Mouse (Mus musculus) forebrain, embryonic 14.5 days (tissue): ENCODE measurements around the gene Psip1. TPM values are rescaled to one million over a fixed set of nuclear protein-coding genes. Genes with fewer than 3 reads are reported as not detected.

Experiments used
- ATAC-seq: fragments of 200-750 bp; cut with Nextera tagmentation; 2 replicates; pipeline ENCODE4 v1.8.0; 2017; ENCODE audit warnings: mild to moderate bottlenecking, moderate library complexity
- DNase-seq: peaks from one replicate; pipeline ENCODE4 v3.0.0-alpha.2; 2015; ENCODE audit warnings: low spot score
- H3K27ac ChIP-seq: fragments of 300-500 bp; sonication (generic); 2 replicates; pipeline ENCODE4 v1.5.1; 2014; ENCODE audit warnings: low read depth, mild to moderate bottlenecking, control low read depth, low read length, moderate library complexity
- H3K27me3 ChIP-seq: fragments of 300-500 bp; sonication (generic); replicated peaks from 2 replicates; pipeline ENCODE4 v1.6.1; 2014; ENCODE audit warnings: low read length, control low read depth, mixed read lengths; ENCODE audit not compliant: control insufficient read depth, insufficient read depth
- H3K36me3 ChIP-seq: fragments of 300-500 bp; sonication (generic); 2 replicates; pipeline ENCODE4 v1.6.1; 2014; ENCODE audit warnings: low read length, control low read depth; ENCODE audit not compliant: control insufficient read depth, insufficient read depth
- H3K4me1 ChIP-seq: fragments of 300-500 bp; sonication (generic); 2 replicates; pipeline ENCODE4 v1.6.1; 2014; ENCODE audit warnings: antibody characterized with exemption, low read length, control low read depth; ENCODE audit not compliant: control insufficient read depth, insufficient read depth
- H3K4me2 ChIP-seq: fragments of 300-500 bp; sonication (generic); 2 replicates; pipeline ENCODE4 v1.6.1; 2014; ENCODE audit warnings: mild to moderate bottlenecking, control low read depth, low read length
- H3K4me3 ChIP-seq: fragments of 300-500 bp; sonication (generic); 2 replicates; pipeline ENCODE4 v1.5.1; 2014; ENCODE audit warnings: low read depth, low read length, control low read depth
- H3K9ac ChIP-seq: fragments of 300-500 bp; sonication (generic); 2 replicates; pipeline ENCODE4 v1.6.1; 2014; ENCODE audit warnings: mild to moderate bottlenecking, low read length, control low read depth, moderate library complexity
- H3K9me3 ChIP-seq: fragments of 300-500 bp; sonication (generic); replicated peaks from 2 replicates; pipeline ENCODE4 v1.6.1; 2016; ENCODE audit warnings: low read length, control low read depth, mixed read lengths; ENCODE audit not compliant: control insufficient read depth
- WGBS: fragments of 180-500 bp; shearing (Covaris S2); extraction: QIAGEN DNeasy Blood & Tissue Kit; methylation state at CpG from one replicate; pipeline ENCODE4 v1.1.7; 2014; 5-methylcytosine and 5-hydroxymethylcytosine counted together
- polyA plus RNA-seq: library from polyadenylated mRNA; unstranded; fragments of >200 nt; fragmentation: Nextera tagmentation; extraction: Ambion mirVana; gene quantifications from 2 replicates; pipeline ENCODE4 v1.2.1, GENCODE M21; 2014

The Psip1 gene
- polyA plus RNA-seq, 1 experiment from 2014 or later: 320 TPM

- Histone ChIP-seq H3K4me3 (no peak overlapping the region), H3K36me3 (peaks cover 83% of the 10 kb centered on the region), H3K27me3 (no peaks in the 10 kb centered on the region), H3K4me2 (no peak overlapping the region), H3K4me1 (no peaks in the 10 kb centered on the region), H3K9me3 (no peaks in the 10 kb centered on the region), H3K27ac (no peak overlapping the region), H3K9ac (no peak overlapping the region)
- DNase-seq: no peak
- ATAC-seq: no peak
Measured at GRCm38 (mm10) chr4:83438116-83438515, 48.1 kb downstream of the Psip1 start.

DNA sequence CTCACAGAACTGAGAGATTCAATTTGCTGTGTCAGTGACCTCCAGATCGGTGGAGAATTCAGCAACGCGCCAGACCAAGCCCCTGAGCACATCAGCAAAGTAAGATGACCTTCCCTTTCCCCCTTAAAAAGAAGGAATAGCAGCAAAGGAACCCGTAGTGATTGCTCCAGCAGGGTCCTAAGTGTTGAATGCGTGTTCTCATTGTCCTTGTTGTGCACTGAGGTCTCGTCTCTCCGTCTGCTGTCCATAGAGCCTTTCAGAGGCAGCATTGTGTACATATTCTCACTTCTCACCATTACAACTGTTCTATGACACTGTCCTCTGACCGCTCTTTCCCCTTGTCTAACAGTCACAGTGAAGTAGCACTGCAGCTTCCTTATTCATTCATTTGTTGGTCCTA is 49.9 kb downstream of the Psip1 start:
- no peak overlapping the region for H3K9ac ChIP-seq
- H3K36me3 ChIP-seq: peaks cover 76% of the 10 kb centered on the region
- H3K4me2 ChIP-seq: no peak overlapping the region
- no peak overlapping the region for H3K27ac ChIP-seq
- H3K4me1 ChIP-seq: no peaks in the 10 kb centered on the region
- H3K4me3 ChIP-seq: no peak overlapping the region
- DNase-seq (no peak), ATAC-seq (no peak)
- WGBS: 95% methylated on average over 8 of the region's 8 CpGs
- H3K9me3 ChIP-seq: no peaks in the 10 kb centered on the region
- no peaks in the 10 kb centered on the region for H3K27me3 ChIP-seq

GRCm38 (mm10) chr4:83432901-83433300 is 53.4 kb downstream of the Psip1 start:
- H3K9me3 ChIP-seq: no peaks in the 10 kb centered on the region
- H3K4me1 ChIP-seq: no peaks in the 10 kb centered on the region
- H3K9ac ChIP-seq: no peak overlapping the region
- H3K4me2 ChIP-seq: no peak overlapping the region
- H3K27ac ChIP-seq: no peak overlapping the region
- H3K4me3 ChIP-seq: no peak overlapping the region
- ATAC-seq: no peak
- no peaks in the 10 kb centered on the region for H3K27me3 ChIP-seq
- H3K36me3 ChIP-seq: peaks cover 69% of the 10 kb centered on the region
- WGBS: 98% methylated on average over 6 of the region's 6 CpGs
- no peak for DNase-seq

- no peak overlapping the region for H3K4me3 ChIP-seq
- no peak overlapping the region for H3K27ac ChIP-seq
- no peak overlapping the region for H3K9ac ChIP-seq
- DNase-seq: no peak
- H3K9me3 ChIP-seq: no peaks in the 10 kb centered on the region
- no peaks in the 10 kb centered on the region for H3K4me1 ChIP-seq
- H3K36me3 ChIP-seq: peaks cover 68% of the 10 kb centered on the region
- 90% methylated on average over 7 of the region's 7 CpGs for WGBS
- no peak for ATAC-seq
- no peak overlapping the region for H3K4me2 ChIP-seq
- no peaks in the 10 kb centered on the region for H3K27me3 ChIP-seq
Measured at GRCm38 (mm10) chr4:83431950-83432349, 54.3 kb downstream of the Psip1 start.

DNA sequence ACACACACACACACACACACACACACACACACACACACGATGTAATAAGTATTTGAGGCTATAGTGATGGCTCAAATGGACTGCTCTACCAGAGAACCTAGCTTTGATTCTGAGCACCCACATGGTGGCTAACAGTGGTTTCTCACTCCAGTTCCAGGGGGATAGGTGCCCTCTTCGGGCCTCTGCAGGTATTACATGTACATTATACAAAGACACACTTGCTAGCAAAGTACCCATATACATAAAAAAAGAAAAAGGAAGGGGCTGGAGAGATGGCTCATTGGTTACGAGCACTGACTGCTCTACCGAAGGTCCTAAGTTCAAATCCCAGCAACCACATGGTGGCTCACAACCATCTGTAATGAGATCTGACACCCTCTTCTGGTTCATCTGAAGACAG is 57.4 kb downstream of the Psip1 start:
- Histone ChIP-seq H3K9me3 (no peaks in the 10 kb centered on the region), H3K36me3 (peaks cover 64% of the 10 kb centered on the region), H3K9ac (no peak overlapping the region), H3K4me2 (no peak overlapping the region), H3K27ac (no peak overlapping the region), H3K4me3 (no peak overlapping the region), H3K4me1 (no peaks in the 10 kb centered on the region), H3K27me3 (no peaks in the 10 kb centered on the region)
- ATAC-seq (no peak), DNase-seq (no peak)
- WGBS: 93% methylated on average over 4 of the region's 4 CpGs

DNA sequence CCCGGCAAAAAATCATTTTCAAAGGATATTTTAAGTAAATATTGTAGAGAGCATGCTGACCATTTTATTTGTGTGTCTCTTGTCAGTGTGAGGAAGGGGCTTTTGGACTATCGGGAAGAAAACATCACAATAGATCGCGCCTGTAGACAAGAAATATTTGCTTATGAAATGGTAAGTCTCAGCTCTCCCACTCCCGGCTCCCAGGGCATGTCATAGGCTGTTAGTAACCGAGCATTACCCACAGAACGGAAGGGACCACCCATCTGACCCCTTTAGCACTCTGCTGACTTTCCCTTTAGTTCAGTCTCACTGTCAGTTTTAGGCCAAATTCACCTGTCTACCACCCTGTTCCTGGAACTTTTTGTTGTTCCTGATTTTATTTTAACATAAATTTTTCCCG is 58.6 kb downstream of the Psip1 start:
- ATAC-seq: no peak
- 95% methylated on average over 8 of the region's 8 CpGs for WGBS

DNA sequence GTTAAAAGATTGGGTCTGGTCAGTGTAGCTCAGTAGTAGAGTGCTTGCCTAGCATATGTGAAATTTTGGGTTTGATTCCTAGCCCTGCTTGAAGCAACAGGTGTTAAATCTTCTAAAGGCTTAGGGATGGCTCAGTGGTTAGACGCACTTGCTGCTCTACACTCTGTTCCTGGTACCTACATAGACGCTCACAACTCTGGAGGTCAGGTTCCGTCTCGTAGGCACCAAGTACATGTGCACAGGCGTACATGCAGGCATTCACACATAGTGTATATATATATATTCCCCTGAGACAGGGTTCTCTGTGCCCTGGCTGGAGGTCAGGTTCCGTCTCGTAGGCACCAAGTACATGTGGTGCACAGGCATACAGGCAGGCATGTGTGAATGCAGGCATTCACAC is 59.1 kb downstream of the Psip1 start:
- no peaks in the 10 kb centered on the region for H3K27me3 ChIP-seq
- no peak for DNase-seq
- peaks cover 65% of the 10 kb centered on the region for H3K36me3 ChIP-seq
- WGBS: 99% methylated on average over 7 of the region's 7 CpGs
- ATAC-seq: no peak
- H3K4me3 ChIP-seq: no peak overlapping the region
- H3K4me1 ChIP-seq: no peaks in the 10 kb centered on the region
- no peak overlapping the region for H3K27ac ChIP-seq
- no peak overlapping the region for H3K4me2 ChIP-seq
- no peaks in the 10 kb centered on the region for H3K9me3 ChIP-seq
- no peak overlapping the region for H3K9ac ChIP-seq

More for the DNA sequence above, 58.6 kb downstream of the Psip1 start:
- no peaks in the 10 kb centered on the region for H3K4me1 ChIP-seq
- H3K36me3 ChIP-seq: peaks cover 64% of the 10 kb centered on the region
- no peak overlapping the region for H3K4me2 ChIP-seq
- H3K9me3 ChIP-seq: no peaks in the 10 kb centered on the region
- H3K9ac ChIP-seq: no peak overlapping the region
- no peak overlapping the region for H3K4me3 ChIP-seq
- H3K27me3 ChIP-seq: no peaks in the 10 kb centered on the region
- DNase-seq: no peak
- H3K27ac ChIP-seq: no peak overlapping the region

- Histone ChIP-seq H3K27me3 (no peaks in the 10 kb centered on the region), H3K4me1 (no peaks in the 10 kb centered on the region), H3K4me3 (no peak overlapping the region), H3K9me3 (no peaks in the 10 kb centered on the region), H3K4me2 (no peak overlapping the region), H3K27ac (no peak overlapping the region), H3K9ac (no peak overlapping the region), H3K36me3 (peaks cover 69% of the 10 kb centered on the region)
- no peak for DNase-seq
- WGBS: 96% methylated on average over 4 of the region's 4 CpGs
- ATAC-seq: no peak
Measured at GRCm38 (mm10) chr4:83425119-83425518, 61.1 kb downstream of the Psip1 start.

DNA sequence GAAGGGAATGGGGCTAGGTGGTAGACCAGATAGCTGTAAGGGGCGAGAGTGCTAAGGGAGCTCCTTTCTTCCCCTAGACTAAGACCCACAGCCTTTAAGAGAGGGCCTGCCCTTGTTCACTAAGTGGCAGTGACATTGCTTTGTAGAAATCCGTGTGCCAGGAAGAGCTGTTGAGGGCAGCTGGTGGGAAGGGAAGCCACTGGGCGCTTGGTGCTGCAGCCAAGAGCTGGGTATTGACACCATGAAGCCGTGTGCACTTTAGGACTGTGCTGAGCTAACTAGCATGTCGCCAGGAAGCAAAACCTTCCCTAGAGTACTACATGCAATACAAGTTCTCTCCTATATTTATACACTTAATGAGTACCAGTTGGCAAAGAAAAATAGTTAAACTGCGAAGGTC is 62.6 kb downstream of the Psip1 start:
- no peak for ATAC-seq
- 96% methylated on average over 6 of the region's 6 CpGs for WGBS
- no peak overlapping the region for H3K9ac ChIP-seq
- H3K27me3 ChIP-seq: no peaks in the 10 kb centered on the region
- DNase-seq: no peak
- H3K36me3 ChIP-seq: peaks cover 58% of the 10 kb centered on the region
- no peak overlapping the region for H3K27ac ChIP-seq
- no peaks in the 10 kb centered on the region for H3K9me3 ChIP-seq
- H3K4me3 ChIP-seq: no peak overlapping the region
- no peak overlapping the region for H3K4me2 ChIP-seq
- peaks cover 6% of the 10 kb centered on the region for H3K4me1 ChIP-seq
